Mouse (Mus musculus) central nervous system, embryonic 11.5 days (tissue): ENCODE data around the gene Csrp1. TPM values are rescaled to one million over a fixed set of nuclear protein-coding genes. Genes with fewer than 3 reads are reported as not detected.

Source experiments
- polyA plus RNA-seq: library from polyadenylated mRNA; depleted of rRNA; stranded (reverse); fragments of >200 nt; gene quantifications from 2 replicates; pipeline ENCODE4 v1.2.3, GENCODE M21; 2012; rRNA removed

The Csrp1 gene
- 43.1 and 71.9 TPM in 2 replicates for polyA plus RNA-seq

GRCm38 (mm10) chr1:135719983-135720382 lies at the start of gene Csrp1:
TSS of gene Csrp1 (plus strand) at chr1:135720061.

GRCm38 (mm10) chr1:135765645-135766591 lies 46.1 kb downstream of the Csrp1 start, which contains the start of gene Phlda3:
TSS of gene Phlda3 (plus strand) at chr1:135766119.

GRCm38 (mm10) chr1:135778780-135779535 lies 59.1 kb downstream of the Csrp1 start, which contains the start of gene Tnni1:
TSS of gene Tnni1 (plus strand) at chr1:135779434.

Other genes starting within 250 kb of the Csrp1 start
- 20.1 and 27.1 TPM in 2 replicates for gene Nav1, start 112.8 kb upstream of the Csrp1 start, polyA plus RNA-seq
- 17.4 and 18.4 TPM in 2 replicates for gene Phlda3, start 46.1 kb downstream of the Csrp1 start, polyA plus RNA-seq
- 40.2 and 102 TPM in 2 replicates for gene Tnni1, start 59.4 kb downstream of the Csrp1 start, polyA plus RNA-seq
- gene Lad1, start 98.5 kb downstream of the Csrp1 start, polyA plus RNA-seq, result 0.44 and 1.3 TPM in 2 replicates
- 99.6 and 167 TPM in 2 replicates for gene Tnnt2, start 116.3 kb downstream of the Csrp1 start, polyA plus RNA-seq
- gene Pkp1, start 199.1 kb downstream of the Csrp1 start, polyA plus RNA-seq, result 0.11 and 0.32 TPM in 2 replicates